Mouse (Mus musculus): ENCODE measurements at regions not wholly inside any gene's neighbourhood (a gene's known extent, or its start where the extent isn't known, plus 50 kb on each side); places are given as distances from the start of the nearest gene placed in this dataset.

GRCm38 (mm10) chr13:72345647-72346133 lies 282.9 kb upstream of the Irx2 start:
- TF ChIP-seq GATA1 (IDR thresholded peaks at IDR 0.05; ENCODE audit: borderline replicate concordance, low read length) (no peak), FLI1 (IDR thresholded peaks at IDR 0.05; ENCODE audit: low read length) (no peak)
